Mouse (Mus musculus): ENCODE results near the gene Klhl22. TPM values are rescaled to one million over a fixed set of nuclear protein-coding genes. Genes with fewer than 3 reads are reported as not detected.

Gene Klhl22
- polyA plus RNA-seq, 1 experiment from 2014 or later, result 93.4 TPM

- Histone ChIP-seq H3K9ac (0 out of 2 replicates have a peak overlapping the region, but pooled peaks have one; percentile 40), H3K36me3 (replicated peaks) (peaks cover 3% of the 10 kb centered on the region; the same call in 1 of the 2 replicates), H3K4me1 (peaks cover 22% of the 10 kb centered on the region), H3K9me3 (no peaks in the 10 kb centered on the region), H3K27me3 (replicated peaks) (peaks cover 60% of the 10 kb centered on the region), H3K4me3 (peak overlapping the region; percentile 46), H3K4me2 (peak overlapping the region; percentile 87), H3K27ac (no peak overlapping the region)
- no peak for ATAC-seq (replicated peaks)
These were observed 37.1 kb downstream of the Klhl22 start for GRCm38 (mm10) chr16:17796519-17796918.

- Histone ChIP-seq H3K36me3 (replicated peaks) (peaks cover 3% of the 10 kb centered on the region; the same call in 1 of the 2 replicates), H3K9ac (peak within 1 kb of the TSS; percentile 40), H3K27me3 (replicated peaks) (peaks cover 66% of the 10 kb centered on the region), H3K4me2 (peak within 1 kb of the TSS; percentile 87), H3K27ac (no peak within 1 kb of the TSS), H3K4me1 (peaks cover 24% of the 10 kb centered on the region), H3K4me3 (peak within 1 kb of the TSS; percentile 46), H3K9me3 (no peaks in the 10 kb centered on the region)
- ATAC-seq (replicated peaks), result 0 out of 2 replicates have a peak, but pooled peaks have one; percentile 12
- under 1% methylated on average over 76 of the region's 81 CpGs for WGBS
These were observed 37.8 kb downstream of the Klhl22 start, which contains the start of gene Scarf2 for GRCm38 (mm10) chr16:17796971-17797811. TSS of gene Scarf2 (plus strand) at chr16:17797282.

- ATAC-seq (replicated peaks), result 0 out of 2 replicates have a peak, but pooled peaks have one; percentile 1
These were observed 38.4 kb downstream of the Klhl22 start for GRCm38 (mm10) chr16:17797812-17798311.

GRCm38 (mm10) chr16:17798321-17799180, 39.1 kb downstream of the Klhl22 start:
- H3K4me1 ChIP-seq, result peaks cover 37% of the 10 kb centered on the region
- no peaks in the 10 kb centered on the region for H3K9me3 ChIP-seq
- no peak overlapping the region for H3K27ac ChIP-seq
- peak overlapping the region; percentile 46 for H3K4me3 ChIP-seq
- H3K27me3 ChIP-seq (replicated peaks), result peaks cover 80% of the 10 kb centered on the region
- H3K4me2 ChIP-seq, result peak overlapping the region; percentile 87
- H3K9ac ChIP-seq, result no peak overlapping the region
- ATAC-seq (replicated peaks), result no peak
- WGBS, result 3% methylated on average over 43 of the region's 45 CpGs
- peaks cover under 1% of the 10 kb centered on the region; the same call in 1 of the 2 replicates for H3K36me3 ChIP-seq (replicated peaks)

More at GRCm38 (mm10) chr16:17797812-17798311, 38.4 kb downstream of the Klhl22 start:
- peaks cover 73% of the 10 kb centered on the region for H3K27me3 ChIP-seq (replicated peaks)
- H3K9ac ChIP-seq, result no peak overlapping the region
- no peak overlapping the region for H3K27ac ChIP-seq
- H3K4me1 ChIP-seq, result peaks cover 31% of the 10 kb centered on the region
- H3K36me3 ChIP-seq (replicated peaks), result peaks cover 3% of the 10 kb centered on the region; the same call in 1 of the 2 replicates
- H3K4me3 ChIP-seq, result peak overlapping the region; percentile 46
- 4% methylated on average over 29 of the region's 29 CpGs for WGBS
- H3K9me3 ChIP-seq, result no peaks in the 10 kb centered on the region
- H3K4me2 ChIP-seq, result peak overlapping the region; percentile 87

- Histone ChIP-seq H3K9ac (no peak overlapping the region), H3K27ac (no peak overlapping the region)
These were observed 40.2 kb downstream of the Klhl22 start for GRCm38 (mm10) chr16:17799584-17799983.

GRCm38 (mm10) chr16:17801777-17802455, 42.5 kb downstream of the Klhl22 start:
- no peaks in the 10 kb centered on the region for H3K36me3 ChIP-seq (replicated peaks)
- peak overlapping the region; percentile 80 for H3K4me2 ChIP-seq
- H3K4me1 ChIP-seq, result peaks cover 58% of the 10 kb centered on the region
- peak overlapping the region; percentile 40; the same call in 1 of the 2 replicates for H3K4me3 ChIP-seq
- WGBS, result 3% methylated on average over 7 of the region's 7 CpGs
- H3K27ac ChIP-seq, result no peak overlapping the region
- peaks cover 92% of the 10 kb centered on the region for H3K27me3 ChIP-seq (replicated peaks)
- no peak for ATAC-seq (replicated peaks)
- H3K9ac ChIP-seq, result no peak overlapping the region
- H3K9me3 ChIP-seq, result no peaks in the 10 kb centered on the region

More at GRCm38 (mm10) chr16:17799584-17799983, 40.2 kb downstream of the Klhl22 start:
- no peaks in the 10 kb centered on the region for H3K9me3 ChIP-seq
- H3K4me2 ChIP-seq, result no peak overlapping the region
- no peak for ATAC-seq (replicated peaks)
- H3K27me3 ChIP-seq (replicated peaks), result peaks cover 90% of the 10 kb centered on the region
- no peak overlapping the region for H3K4me3 ChIP-seq
- no peaks in the 10 kb centered on the region for H3K36me3 ChIP-seq (replicated peaks)
- H3K4me1 ChIP-seq, result peaks cover 48% of the 10 kb centered on the region

- H3K4me2 ChIP-seq, result peak overlapping the region; percentile 80
- H3K9me3 ChIP-seq, result no peaks in the 10 kb centered on the region
- H3K27ac ChIP-seq, result no peak overlapping the region
- peak overlapping the region; percentile 40 for H3K4me3 ChIP-seq
- peaks cover 88% of the 10 kb centered on the region for H3K27me3 ChIP-seq (replicated peaks)
- 8% methylated on average over 18 of the region's 18 CpGs for WGBS
- H3K9ac ChIP-seq, result peak overlapping the region; percentile 28
- H3K4me1 ChIP-seq, result peaks cover 55% of the 10 kb centered on the region
- no peaks in the 10 kb centered on the region for H3K36me3 ChIP-seq (replicated peaks)
- no peak for ATAC-seq (replicated peaks)
These were observed 43.0 kb downstream of the Klhl22 start for GRCm38 (mm10) chr16:17802456-17802838.

GRCm38 (mm10) chr16:17802839-17803674, 43.6 kb downstream of the Klhl22 start:
- peaks cover 82% of the 10 kb centered on the region for H3K27me3 ChIP-seq (replicated peaks)
- peak; percentile 11; the same call in 1 of the 2 replicates for ATAC-seq (replicated peaks)
- H3K9me3 ChIP-seq, result no peaks in the 10 kb centered on the region
- H3K4me2 ChIP-seq, result peak overlapping the region; percentile 80
- H3K9ac ChIP-seq, result peak overlapping the region; percentile 28
- H3K27ac ChIP-seq, result no peak overlapping the region
- peak overlapping the region; percentile 40 for H3K4me3 ChIP-seq
- 3% methylated on average over 83 of the region's 83 CpGs for WGBS
- peaks cover 54% of the 10 kb centered on the region for H3K4me1 ChIP-seq
- H3K36me3 ChIP-seq (replicated peaks), result no peaks in the 10 kb centered on the region

- 8% methylated on average over 33 of the region's 33 CpGs for WGBS
- peaks cover 74% of the 10 kb centered on the region for H3K27me3 ChIP-seq (replicated peaks)
- no peak for ATAC-seq (replicated peaks)
- H3K36me3 ChIP-seq (replicated peaks), result no peaks in the 10 kb centered on the region
- no peaks in the 10 kb centered on the region for H3K9me3 ChIP-seq
- H3K4me1 ChIP-seq, result peaks cover 47% of the 10 kb centered on the region
- peak overlapping the region; percentile 40 for H3K4me3 ChIP-seq
- no peak overlapping the region for H3K27ac ChIP-seq
- no peak overlapping the region for H3K9ac ChIP-seq
- H3K4me2 ChIP-seq, result peak overlapping the region; percentile 80
These were observed 44.4 kb downstream of the Klhl22 start for GRCm38 (mm10) chr16:17803675-17804448.

- ATAC-seq (replicated peaks), result no peak
- Histone ChIP-seq H3K27ac (no peak overlapping the region), H3K4me3 (peak overlapping the region; percentile 30), H3K4me2 (peak overlapping the region; percentile 54), H3K9me3 (no peaks in the 10 kb centered on the region), H3K4me1 (peaks cover 50% of the 10 kb centered on the region), H3K27me3 (replicated peaks) (peaks cover 68% of the 10 kb centered on the region), H3K9ac (no peak overlapping the region), H3K36me3 (replicated peaks) (no peaks in the 10 kb centered on the region)
- 2% methylated on average over 33 of the region's 33 CpGs for WGBS
These were observed 45.1 kb downstream of the Klhl22 start for GRCm38 (mm10) chr16:17804449-17804912.

Measured in midbrain, embryonic 15.5 days (tissue).